9 mouse cellular contexts compared by ENCODE assay signal in the genomic region with DNA sequence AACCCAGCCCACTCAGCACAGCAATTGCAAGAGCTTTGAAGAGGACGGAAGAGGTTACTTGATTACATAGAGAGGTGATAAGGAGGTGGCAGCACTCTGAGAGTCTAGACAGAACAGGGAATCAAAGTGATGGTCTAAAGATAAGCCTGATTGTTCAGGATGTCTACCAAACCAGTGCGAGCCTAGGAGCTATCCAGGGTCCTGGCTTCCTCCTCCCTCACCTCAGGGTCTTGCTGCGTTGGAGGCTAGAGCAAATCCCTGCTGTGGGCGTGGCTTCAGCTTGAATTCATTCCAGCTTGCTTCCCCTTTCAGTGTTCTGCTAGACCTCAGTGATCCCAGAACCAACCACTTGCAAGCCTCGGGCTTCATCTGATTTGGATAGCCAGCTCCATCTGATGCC.
DNase-seq lines count a peak whose midpoint lies in the region; ATAC-seq lines count a peak whose summit lies in the region.
"Had no signal": no experiment of that assay in that cellular context is flagged by ENCODE, and none has a peak within 500 bp of the region (broad histone marks: within the 10 kb centered on the region; RNA-seq: fewer than 3 reads in every experiment).

No protein-coding gene starts in this region.

- no peak overlapping the region for H3K4me3 ChIP-seq in heart, embryonic 10.5 days
- no peak overlapping the region for H3K4me3 ChIP-seq in intestine, embryonic 15.5 days (replicated peaks)
- H3K4me3 ChIP-seq: stomach, embryonic 15.5 days had no signal

- 0 out of 2 replicates have a peak, but pooled peaks cover 3% of the 10 kb centered on the region for H3K4me1 ChIP-seq in heart, embryonic 10.5 days
- no peaks in the 10 kb centered on the region for H3K4me1 ChIP-seq in intestine, embryonic 15.5 days (replicated peaks)
- H3K4me1 ChIP-seq: stomach, embryonic 15.5 days had no signal

- 0 out of 2 replicates have a peak, but pooled peaks have one; percentile 28 for ATAC-seq in intestine, embryonic 15.5 days

- H3K27ac ChIP-seq in heart, embryonic 10.5 days: no peak overlapping the region
- H3K27ac ChIP-seq in intestine, embryonic 15.5 days: no peak overlapping the region
- H3K27ac ChIP-seq: stomach, embryonic 15.5 days had no signal

- H3K27me3 ChIP-seq in heart, embryonic 10.5 days (ENCODE audit: insufficient read depth, poor library complexity, severe bottlenecking): no peaks in the 10 kb centered on the region
- no peaks in the 10 kb centered on the region for H3K27me3 ChIP-seq in intestine, embryonic 15.5 days (replicated peaks)
- H3K27me3 ChIP-seq: stomach, embryonic 15.5 days had no signal

- H3K9me3 ChIP-seq in heart, embryonic 10.5 days: no peaks in the 10 kb centered on the region
- no peaks in the 10 kb centered on the region for H3K9me3 ChIP-seq in intestine, embryonic 15.5 days
- H3K9me3 ChIP-seq: stomach, embryonic 15.5 days had no signal

- DNase-seq in heart, embryonic 10.5 days (ENCODE audit: low spot score): peak; percentile 78
- DNase-seq in heart, adult 11 months: no peak
- peak; percentile 18 for DNase-seq in thymus, postnatal 0 days (ENCODE audit: low spot score)
- no peak for DNase-seq in thymus, postnatal 10 days (ENCODE audit: low spot score in 2 of 2)
- DNase-seq in retina, embryonic 14.5 days (ENCODE audit: low spot score): peak; percentile 81
- no peak for DNase-seq in cerebellum, postnatal 25 days
- DNase-seq in heart, adult 8-10 months (ENCODE audit: low spot score): no peak

- no peak overlapping the region for H3K9ac ChIP-seq in intestine, embryonic 15.5 days
- H3K9ac ChIP-seq: stomach, embryonic 15.5 days had no signal

- H3K4me2 ChIP-seq in intestine, embryonic 15.5 days (replicated peaks): no peak overlapping the region
- H3K4me2 ChIP-seq: stomach, embryonic 15.5 days had no signal

- no peaks in the 10 kb centered on the region for H3K36me3 ChIP-seq in heart, embryonic 10.5 days
- H3K36me3 ChIP-seq in intestine, embryonic 15.5 days: no peaks in the 10 kb centered on the region
- H3K36me3 ChIP-seq: stomach, embryonic 15.5 days had no signal

- WGBS in heart, embryonic 10.5 days: 5% methylated on average over 5 of the region's 5 CpGs
- WGBS in intestine, embryonic 15.5 days: under 1% methylated on average over 5 of the region's 5 CpGs

Comparison
In these comparisons a context has a peak if more than half of its experiments do, and no peak if none do; other contexts are left out.
1. DNase-seq: peak in heart, embryonic 10.5 days (single experiment), thymus, postnatal 0 days (single experiment) and retina, embryonic 14.5 days (single experiment); none in heart, adult 11 months (single experiment), thymus, postnatal 10 days (0 of 2), cerebellum, postnatal 25 days (0 of 2) and heart, adult 8-10 months (single experiment).